Comparison of ENCODE assay signal across 16 mouse cellular contexts in the genomic region with DNA sequence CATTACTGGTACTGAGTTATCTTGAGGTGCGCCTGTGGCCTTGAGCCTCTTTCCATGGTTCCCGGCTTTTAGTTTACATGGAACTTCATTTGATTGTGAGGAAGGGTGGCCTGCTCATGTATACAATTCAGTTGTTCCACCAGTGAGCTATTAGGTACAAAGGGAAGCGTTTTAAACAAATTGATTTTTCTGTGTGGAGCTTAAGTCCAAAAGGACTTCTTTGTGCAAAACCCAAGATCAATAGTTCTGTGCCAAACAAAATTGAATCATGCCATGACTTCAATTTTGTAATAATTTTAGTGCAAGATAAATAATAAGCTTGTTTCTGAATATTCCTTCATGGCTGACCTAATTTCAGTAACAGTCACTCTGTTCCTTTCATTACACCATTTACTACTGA.
"Had no signal": no experiment of that assay in that cellular context is flagged by ENCODE, and none has a peak within 500 bp of the region (broad histone marks: within the 10 kb centered on the region; RNA-seq: fewer than 3 reads in every experiment).

No protein-coding gene starts in this region.

- H3K4me1 ChIP-seq: neural tube, embryonic 13.5 days; neural tube, embryonic 15.5 days; stomach, embryonic 15.5 days had no signal

- H3K9me3 ChIP-seq: neural tube, embryonic 13.5 days; neural tube, embryonic 15.5 days; stomach, embryonic 15.5 days had no signal

- DNase-seq: retina, postnatal 1 day; right cerebral cortex, adult 18-20 months; right cerebral cortex, postnatal 14 days; right cerebral cortex, postnatal 25 days; right cerebral cortex, postnatal 4 days; spleen, adult 18-20 months; thymus, adult 18-20 months; thymus, adult 2 months; thymus, postnatal 14 days; thymus, postnatal 25 days; thymus, postnatal 36 days; thymus, postnatal 4 days had no signal

- H3K4me2 ChIP-seq: neural tube, embryonic 13.5 days; neural tube, embryonic 15.5 days; stomach, embryonic 15.5 days had no signal

- H3K4me3 ChIP-seq: neural tube, embryonic 13.5 days; neural tube, embryonic 15.5 days; stomach, embryonic 15.5 days had no signal

- H3K36me3 ChIP-seq: neural tube, embryonic 13.5 days; neural tube, embryonic 15.5 days; stomach, embryonic 15.5 days had no signal

- H3K27me3 ChIP-seq: neural tube, embryonic 13.5 days; neural tube, embryonic 15.5 days; stomach, embryonic 15.5 days had no signal

- H3K27ac ChIP-seq: neural tube, embryonic 13.5 days; neural tube, embryonic 15.5 days; stomach, embryonic 15.5 days; stomach, postnatal 0 days had no signal

- H3K9ac ChIP-seq: neural tube, embryonic 13.5 days; neural tube, embryonic 15.5 days; stomach, embryonic 15.5 days had no signal
